Mouse (Mus musculus) retina, adult 2 months (tissue): ENCODE measurements around the gene Huwe1.

Experiments
- DNase-seq: peaks from one replicate; pipeline ENCODE4 v3.0.0-alpha.2; 2012; ENCODE audit warnings: low read depth, low spot score

The Huwe1 gene

DNA sequence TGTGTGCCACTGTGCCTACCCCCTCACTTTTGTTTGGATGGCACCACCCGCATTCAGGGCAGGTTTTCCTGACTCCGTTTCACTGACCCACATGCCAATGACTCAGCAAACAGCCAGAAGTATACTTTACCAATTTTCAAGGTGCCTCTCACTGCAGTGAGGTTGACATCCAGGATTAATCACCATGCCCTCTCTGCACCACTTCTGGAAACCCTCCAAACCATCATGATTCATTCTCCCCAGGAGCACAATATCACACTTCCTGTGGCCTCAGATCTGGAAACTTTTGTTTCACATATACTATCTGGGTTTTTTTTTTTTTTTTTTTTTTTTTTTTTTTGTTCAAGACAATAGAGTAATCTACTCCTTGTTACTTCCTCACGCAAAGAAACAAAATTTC is 150.6 kb downstream of the Huwe1 start:
- DNase-seq, result no peak
